Mouse (Mus musculus): ENCODE measurements around the gene 4930544D05Rik. TPM values are rescaled to one million over a fixed set of nuclear protein-coding genes. Genes with fewer than 3 reads are reported as not detected.
A peak's percentile ranks its signal among the peaks of the same experiment; 100 is the strongest.

The 4930544D05Rik gene
- total and polyA plus RNA-seq, 2 experiments from 2014 or later, result not detected

DNA sequence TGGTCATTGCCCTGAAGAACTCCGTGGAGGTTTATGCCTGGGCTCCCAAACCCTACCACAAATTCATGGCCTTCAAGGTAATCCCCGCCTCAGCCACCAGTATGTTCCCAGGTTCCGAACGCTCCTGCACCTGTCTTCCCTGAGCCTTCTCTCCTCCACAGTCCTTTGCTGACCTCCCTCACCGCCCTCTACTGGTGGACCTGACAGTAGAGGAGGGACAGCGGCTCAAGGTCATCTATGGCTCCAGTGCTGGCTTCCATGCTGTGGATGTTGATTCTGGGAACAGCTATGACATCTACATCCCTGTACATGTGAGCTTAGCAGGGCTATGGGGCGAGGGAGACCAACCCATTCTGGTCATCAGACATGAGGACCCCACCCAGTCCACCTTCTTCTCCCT lies 3.1 kb upstream of the 4930544D05Rik start:
- TF ChIP-seq CTCF (IDR thresholded peaks at IDR 0.05; ENCODE audit: low read depth), result no peak
- 79% methylated on average over 7 of the region's 7 CpGs for whole genome bisulfite sequencing

DNA sequence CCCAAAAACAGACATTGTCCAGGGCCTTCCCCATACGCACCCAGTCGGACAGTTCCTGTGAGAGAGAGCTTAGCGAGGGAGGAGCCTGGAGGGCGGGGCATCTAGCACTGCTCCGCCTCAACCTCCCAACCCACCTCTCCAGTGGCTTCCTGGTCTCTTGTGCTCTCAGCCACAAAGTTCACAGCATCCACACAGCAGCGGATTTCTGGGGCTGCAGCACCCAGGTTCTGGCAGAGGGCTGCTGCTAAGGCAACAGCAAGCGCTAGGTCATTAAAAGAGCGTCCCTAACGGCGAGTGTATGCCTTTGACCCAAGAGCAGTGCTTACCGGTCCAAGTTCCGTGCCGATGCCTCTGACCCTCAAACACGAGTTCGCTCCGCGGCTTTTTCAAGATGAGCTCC lies 574 bp upstream of the 4930544D05Rik start:
- WGBS, result 5% methylated on average over 17 of the region's 17 CpGs
- ATAC-seq (peak; percentile 46; the same call in 1 of the 2 replicates), DNase-seq (ENCODE audit: low spot score) (peak; percentile 42)
- peak; percentile 42 for TF ChIP-seq CTCF (IDR thresholded peaks at IDR 0.05; ENCODE audit: low read depth)
- peak overlapping the region; percentile 20 for H3K4me3 ChIP-seq (ENCODE audit: low read length)
- no peaks in the 10 kb centered on the region for H3K9me3 ChIP-seq (ENCODE audit: low read length)
- H3K4me2 ChIP-seq (ENCODE audit: low read depth, low read length), result peak overlapping the region; percentile 54
- H3K4me1 ChIP-seq (ENCODE audit: insufficient read depth, low read length), result peaks cover 6% of the 10 kb centered on the region
- H3K9ac ChIP-seq (replicated peaks; ENCODE audit: low read length), result peak overlapping the region; percentile 35
- H3K27ac ChIP-seq, result no peak overlapping the region
- H3K27me3 ChIP-seq (ENCODE audit: insufficient read depth, low read length), result no peaks in the 10 kb centered on the region
- peaks cover 27% of the 10 kb centered on the region for H3K36me3 ChIP-seq (ENCODE audit: insufficient read depth, low read length)

More for the DNA sequence above, 3.1 kb upstream of the 4930544D05Rik start:
- Histone ChIP-seq H3K9ac (replicated peaks; ENCODE audit: low read length) (no peak overlapping the region), H3K4me3 (ENCODE audit: low read length) (no peak overlapping the region), H3K9me3 (ENCODE audit: low read length) (no peaks in the 10 kb centered on the region), H3K4me2 (ENCODE audit: low read depth, low read length) (no peak overlapping the region), H3K27me3 (ENCODE audit: insufficient read depth, low read length) (no peaks in the 10 kb centered on the region), H3K27ac (no peak overlapping the region), H3K4me1 (ENCODE audit: insufficient read depth, low read length) (peaks cover 6% of the 10 kb centered on the region), H3K36me3 (ENCODE audit: insufficient read depth, low read length) (peaks cover 43% of the 10 kb centered on the region)
- DNase-seq (ENCODE audit: low spot score) (no peak), ATAC-seq (no peak)

DNA sequence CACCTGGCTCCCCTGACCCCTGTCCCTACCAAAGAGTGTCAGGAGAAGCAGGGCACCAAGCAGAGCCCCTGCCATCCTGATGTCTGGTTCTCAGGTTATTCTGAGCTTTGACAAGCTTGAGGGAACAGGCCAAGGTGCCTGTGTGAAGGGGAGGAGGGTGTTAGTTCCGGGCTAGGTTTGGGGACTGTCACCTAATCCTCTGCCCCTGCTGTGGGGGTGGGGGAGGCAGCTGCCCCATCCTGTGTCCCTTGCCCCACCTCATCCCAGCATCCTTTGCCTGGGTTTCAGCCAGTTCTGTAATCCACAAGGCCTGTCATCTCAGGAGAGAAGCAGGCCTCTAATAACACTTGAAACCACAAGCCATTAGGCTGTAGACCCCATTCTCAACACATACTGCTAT lies 3.5 kb downstream of the 4930544D05Rik start, which contains the start of gene Chrne:
Gene Chrne (minus strand): TSS at position 116 of the 400 bp plus-strand sequence.
- no peaks in the 10 kb centered on the region for H3K27me3 ChIP-seq (ENCODE audit: insufficient read depth, low read length)
- DNase-seq (ENCODE audit: low spot score) (no peak), ATAC-seq (no peak)
- H3K4me3 ChIP-seq (ENCODE audit: low read length), result no peak within 1 kb of the TSS
- H3K9me3 ChIP-seq (ENCODE audit: low read length), result no peaks in the 10 kb centered on the region
- no peak within 1 kb of the TSS for H3K9ac ChIP-seq (replicated peaks; ENCODE audit: low read length)
- H3K4me2 ChIP-seq (ENCODE audit: low read depth, low read length), result no peak within 1 kb of the TSS
- H3K4me1 ChIP-seq (ENCODE audit: insufficient read depth, low read length), result peaks cover 6% of the 10 kb centered on the region
- 80% methylated on average over 1 of the region's 1 CpGs for WGBS
- no peaks in the 10 kb centered on the region; the same call in 1 of the 2 replicates for H3K36me3 ChIP-seq (ENCODE audit: insufficient read depth, low read length)
- no peak for TF ChIP-seq CTCF (IDR thresholded peaks at IDR 0.05; ENCODE audit: low read depth)
- H3K27ac ChIP-seq, result no peak within 1 kb of the TSS

DNA sequence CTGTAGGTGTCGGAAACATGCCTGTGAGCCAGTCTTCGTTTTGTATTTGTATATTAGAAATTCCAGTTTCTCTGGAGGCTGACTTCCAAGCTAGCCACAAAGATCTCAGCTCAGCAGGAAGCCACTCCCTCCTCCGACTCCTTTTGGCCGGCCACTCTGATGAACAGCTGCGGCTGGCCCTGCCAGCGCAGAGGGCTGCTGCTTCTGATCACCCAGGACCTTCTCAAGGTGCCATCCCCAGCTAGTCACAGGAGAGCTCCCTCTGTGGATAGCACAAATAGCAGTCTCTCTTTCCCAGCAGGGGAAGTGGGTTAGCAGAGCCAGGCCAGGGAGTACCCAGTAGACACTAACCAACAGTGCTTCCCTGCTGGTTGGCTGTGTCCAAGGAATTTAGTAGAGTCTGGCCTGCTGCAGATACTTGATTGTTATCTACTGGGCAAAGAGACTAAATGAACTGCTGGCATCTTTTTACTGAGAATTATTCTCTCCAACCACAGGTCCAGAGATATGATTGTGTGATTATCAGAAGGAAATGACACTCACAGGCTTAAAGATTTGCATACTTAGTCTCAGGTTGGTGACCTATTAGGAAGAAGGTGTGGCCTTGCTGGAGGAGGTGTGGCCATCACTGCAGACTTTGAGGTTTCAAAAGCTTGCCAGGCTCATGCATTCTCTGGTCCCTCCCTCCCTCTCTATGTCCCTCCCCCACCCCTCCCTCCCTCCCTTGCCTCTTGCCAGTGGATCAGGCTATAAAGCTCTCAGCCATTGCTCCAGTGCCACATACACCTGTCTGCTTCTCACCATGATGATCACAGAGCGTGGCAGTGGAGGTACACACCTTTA lies 6.5 kb downstream of the 4930544D05Rik start:
- Histone ChIP-seq H3K4me1 (ENCODE audit: insufficient read depth, low read length) (no peaks in the 10 kb centered on the region), H3K9ac (replicated peaks; ENCODE audit: low read length) (no peak overlapping the region), H3K9me3 (ENCODE audit: low read length) (no peaks in the 10 kb centered on the region), H3K27me3 (ENCODE audit: insufficient read depth, low read length) (no peaks in the 10 kb centered on the region), H3K4me2 (ENCODE audit: low read depth, low read length) (no peak overlapping the region), H3K4me3 (ENCODE audit: low read length) (no peak overlapping the region), H3K27ac (no peak overlapping the region), H3K36me3 (ENCODE audit: insufficient read depth, low read length) (no peaks in the 10 kb centered on the region)
- DNase-seq (ENCODE audit: low spot score) (no peak), ATAC-seq (no peak)
- TF ChIP-seq CTCF (IDR thresholded peaks at IDR 0.05; ENCODE audit: low read depth), result no peak
- 34% methylated on average over 7 of the region's 7 CpGs for WGBS

DNA sequence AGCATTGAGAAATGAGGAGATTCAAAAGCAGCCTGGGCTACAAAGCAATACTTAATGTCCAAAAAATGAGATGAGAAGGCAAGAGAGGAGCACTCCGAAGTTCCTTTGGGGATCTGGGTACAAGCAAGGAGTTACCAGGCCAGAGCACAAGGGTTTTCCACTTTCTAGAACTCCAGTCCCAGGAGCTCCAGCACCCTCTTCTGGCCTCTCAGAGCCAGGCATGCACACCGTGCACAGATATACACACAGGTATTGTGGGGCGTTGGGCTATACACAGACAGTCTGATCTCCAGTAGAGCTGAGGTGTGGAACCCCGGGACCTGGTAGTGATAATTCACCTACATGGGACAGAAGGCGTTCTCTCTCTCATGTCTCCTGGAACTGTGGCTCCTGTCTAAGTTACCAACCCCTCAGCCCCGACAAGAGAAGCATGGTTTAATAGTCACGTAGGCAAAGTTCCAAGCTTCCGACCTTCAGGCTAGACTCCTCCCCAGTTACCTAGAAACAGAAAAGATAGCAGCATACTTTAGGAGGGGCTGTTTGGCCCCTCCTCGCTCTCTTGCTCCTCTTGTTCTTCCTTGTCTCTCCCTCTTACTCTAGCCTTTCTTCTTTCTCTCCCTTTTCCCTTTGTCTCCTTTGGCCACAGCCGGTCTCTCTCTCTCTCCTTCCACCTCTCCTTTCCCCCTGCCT lies 7.5 kb downstream of the 4930544D05Rik start:
- Histone ChIP-seq H3K4me3 (ENCODE audit: low read length) (no peak overlapping the region), H3K36me3 (ENCODE audit: insufficient read depth, low read length) (no peaks in the 10 kb centered on the region), H3K9me3 (ENCODE audit: low read length) (no peaks in the 10 kb centered on the region), H3K4me2 (ENCODE audit: low read depth, low read length) (no peak overlapping the region), H3K4me1 (ENCODE audit: insufficient read depth, low read length) (no peaks in the 10 kb centered on the region), H3K27ac (no peak overlapping the region), H3K27me3 (ENCODE audit: insufficient read depth, low read length) (no peaks in the 10 kb centered on the region), H3K9ac (replicated peaks; ENCODE audit: low read length) (no peak overlapping the region)
- ATAC-seq (no peak), DNase-seq (ENCODE audit: low spot score) (no peak)
- TF ChIP-seq CTCF (IDR thresholded peaks at IDR 0.05; ENCODE audit: low read depth), result peak; percentile 35
- 79% methylated on average over 10 of the region's 10 CpGs for WGBS

DNA sequence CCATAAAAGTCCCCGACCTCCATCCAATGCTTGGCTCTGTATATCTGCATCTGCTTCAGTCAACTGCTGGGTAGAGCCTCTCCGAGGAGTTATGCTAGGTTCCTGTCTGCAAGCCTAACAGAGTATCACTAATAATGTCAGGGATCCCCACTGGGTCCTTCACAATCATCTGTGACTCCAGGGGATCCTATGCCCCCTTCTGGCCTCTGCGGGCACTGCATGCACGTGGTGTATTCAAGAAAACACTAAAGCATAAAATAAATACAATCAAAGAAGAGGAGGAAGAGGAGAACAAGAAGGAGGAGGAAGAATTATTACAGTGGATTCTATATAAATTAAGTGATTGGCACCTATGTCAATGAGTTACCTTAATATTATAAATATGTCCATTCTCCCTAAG lies 9.8 kb downstream of the 4930544D05Rik start:
- Histone ChIP-seq H3K27ac (no peak overlapping the region), H3K4me2 (ENCODE audit: low read depth, low read length) (no peak overlapping the region), H3K4me3 (ENCODE audit: low read length) (no peak overlapping the region), H3K9ac (replicated peaks; ENCODE audit: low read length) (no peak overlapping the region), H3K4me1 (ENCODE audit: insufficient read depth, low read length) (no peaks in the 10 kb centered on the region), H3K27me3 (ENCODE audit: insufficient read depth, low read length) (no peaks in the 10 kb centered on the region), H3K9me3 (ENCODE audit: low read length) (no peaks in the 10 kb centered on the region), H3K36me3 (ENCODE audit: insufficient read depth, low read length) (no peaks in the 10 kb centered on the region)
- DNase-seq (ENCODE audit: low spot score) (peak; percentile 60), ATAC-seq (no peak)
- TF ChIP-seq CTCF (IDR thresholded peaks at IDR 0.05; ENCODE audit: low read depth), result peak; percentile 73
- 38% methylated on average over 4 of the region's 4 CpGs for WGBS

Data from hindbrain, postnatal 0 days (tissue).